Mouse (Mus musculus) C2C12 (cell line): ENCODE measurements around the gene Capzb. TPM values are rescaled to one million over a fixed set of nuclear protein-coding genes. Genes with fewer than 3 reads are reported as not detected.

Experiments
- H3K27me3 ChIP-seq: one replicate; pipeline ENCODE4 v1.6.1; 2011; ENCODE audit not compliant: control insufficient read depth, insufficient read depth, insufficient read length
- H3K36me3 ChIP-seq: one replicate; pipeline ENCODE4 v1.6.1; 2011; ENCODE audit not compliant: control insufficient read depth, insufficient read depth
- H3K4me3 ChIP-seq: one replicate; pipeline ENCODE4 v1.5.1; 2011; ENCODE audit warnings: mild to moderate bottlenecking, control low read depth; ENCODE audit not compliant: poor library complexity, insufficient read depth, severe bottlenecking
- H3K79me2 ChIP-seq: one replicate; pipeline ENCODE4 v1.6.1; 2011; ENCODE audit not compliant: control insufficient read depth, insufficient read depth
- H3K79me3 ChIP-seq: one replicate; pipeline ENCODE4 v1.6.1; 2011; ENCODE audit warnings: low read depth, control low read depth
- H3ac ChIP-seq: one replicate; pipeline ENCODE3; 2011; ENCODE audit warnings: low read depth; ENCODE audit not compliant: control insufficient read depth, insufficient read length
- CEBPB ChIP-seq: IDR thresholded peaks from one replicate; pipeline ENCODE4 v1.6.1; 2011; ENCODE audit warnings: low read depth, mild to moderate bottlenecking, control low read depth, moderate library complexity
- CTCF ChIP-seq: IDR thresholded peaks from one replicate; pipeline ENCODE4 v1.5.1; 2011; ENCODE audit not compliant: control insufficient read depth, insufficient read depth, insufficient read length
- FOSL1 ChIP-seq: IDR thresholded peaks from one replicate; pipeline ENCODE4 v1.8.0; 2011; ENCODE audit warnings: mild to moderate bottlenecking, low read length; ENCODE audit not compliant: poor library complexity, insufficient read depth, severe bottlenecking
- MAX ChIP-seq: IDR thresholded peaks from one replicate; pipeline ENCODE4 v1.6.1; 2011; ENCODE audit warnings: mild to moderate bottlenecking, control low read depth
- MYOD1 ChIP-seq: IDR thresholded peaks from one replicate; pipeline ENCODE4 v1.6.1; 2011; ENCODE audit warnings: low read depth; ENCODE audit not compliant: control insufficient read depth, insufficient read length
- MYOG ChIP-seq: IDR thresholded peaks from one replicate; pipeline ENCODE4 v1.6.1; 2011; ENCODE audit not compliant: control insufficient read depth, insufficient read length; ENCODE audit errors: extremely low read depth
- USF1 ChIP-seq: IDR thresholded peaks from one replicate; pipeline ENCODE4 v1.6.1; 2011; ENCODE audit warnings: low read depth, mild to moderate bottlenecking, control low read depth, moderate library complexity
- polyA plus RNA-seq: library from polyadenylated mRNA; unstranded; fragments of >200 nt; fragmentation: generic; extraction: Trizol; gene quantifications from one replicate; pipeline ENCODE4 v1.2.1, GENCODE M21; 2012; ENCODE audit warnings: missing spikeins

Gene Capzb
- polyA plus RNA-seq, 1 experiment: 362 TPM

DNA sequence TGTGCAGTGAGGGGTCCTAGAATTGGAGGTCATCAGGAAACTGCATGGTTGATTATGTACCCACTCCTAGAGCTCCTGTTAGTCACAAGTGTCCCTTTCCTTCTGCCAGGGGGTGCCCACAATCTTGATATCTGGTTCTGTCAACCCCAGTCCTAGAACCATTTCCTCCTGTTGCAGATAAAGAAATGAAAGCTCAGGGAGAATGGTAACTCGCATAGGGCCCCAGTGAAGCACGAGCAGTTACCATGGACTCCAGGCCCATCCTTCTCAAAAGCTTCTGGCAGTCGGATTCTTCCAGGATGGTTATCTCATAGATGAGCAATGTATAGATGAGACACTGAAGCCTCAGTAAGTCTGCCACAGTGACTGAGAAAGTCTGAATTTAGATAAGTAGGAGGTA, 8.2 kb downstream of the Capzb start:
- Histone ChIP-seq H3K79me2 (peaks cover 97% of the 10 kb centered on the region), H3ac (no peak overlapping the region), H3K4me3 (no peak overlapping the region), H3K36me3 (peaks cover 55% of the 10 kb centered on the region), H3K79me3 (peaks cover 88% of the 10 kb centered on the region), H3K27me3 (no peaks in the 10 kb centered on the region)
- no peak for TF ChIP-seq USF1
- TF ChIP-seq FOSL1: no peak
- TF ChIP-seq MYOD1: no peak
- TF ChIP-seq CEBPB: no peak
- no peak for TF ChIP-seq MYOG
- no peak for TF ChIP-seq MAX
- no peak for TF ChIP-seq CTCF

DNA sequence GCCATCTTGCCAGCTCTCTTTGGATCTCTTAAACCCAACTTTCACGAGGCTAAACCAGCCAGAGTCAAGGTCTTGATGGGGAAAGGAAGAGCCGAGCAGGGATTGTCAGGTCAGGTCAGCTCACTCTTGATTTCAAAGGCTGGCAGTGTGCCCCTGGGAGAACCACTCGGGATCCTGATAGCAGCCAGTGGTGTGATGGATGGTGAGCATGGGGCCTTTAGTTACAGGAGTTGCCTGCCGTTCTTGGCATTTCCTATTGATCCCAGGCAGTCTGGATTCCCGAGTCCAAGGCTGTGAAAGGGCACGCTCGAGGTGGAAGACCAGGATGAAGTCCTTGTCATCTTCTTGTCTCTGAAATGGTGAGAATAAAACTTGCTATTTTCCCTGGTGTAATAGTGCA, 9.9 kb downstream of the Capzb start:
- no peak overlapping the region for H3ac ChIP-seq
- TF ChIP-seq MYOD1 (no peak), MAX (no peak), CTCF (no peak), CEBPB (no peak), FOSL1 (no peak), MYOG (no peak), USF1 (no peak)
- no peak overlapping the region for H3K4me3 ChIP-seq
- H3K36me3 ChIP-seq: peaks cover 51% of the 10 kb centered on the region
- peaks cover 97% of the 10 kb centered on the region for H3K79me2 ChIP-seq
- H3K79me3 ChIP-seq: peaks cover 87% of the 10 kb centered on the region
- no peaks in the 10 kb centered on the region for H3K27me3 ChIP-seq

GRCm38 (mm10) chr4:139203381-139203780, 10.7 kb downstream of the Capzb start:
- TF ChIP-seq USF1: no peak
- no peak for TF ChIP-seq MYOD1
- TF ChIP-seq MYOG: no peak
- peak; percentile 11 for TF ChIP-seq MAX
- H3K27me3 ChIP-seq: no peaks in the 10 kb centered on the region
- no peak overlapping the region for H3ac ChIP-seq
- peaks cover 86% of the 10 kb centered on the region for H3K79me3 ChIP-seq
- H3K79me2 ChIP-seq: peaks cover 97% of the 10 kb centered on the region
- H3K36me3 ChIP-seq: peaks cover 49% of the 10 kb centered on the region
- no peak overlapping the region for H3K4me3 ChIP-seq

- Histone ChIP-seq H3ac (no peak overlapping the region), H3K4me3 (no peak overlapping the region), H3K79me2 (peaks cover 95% of the 10 kb centered on the region), H3K79me3 (peaks cover 81% of the 10 kb centered on the region), H3K27me3 (no peaks in the 10 kb centered on the region), H3K36me3 (peaks cover 38% of the 10 kb centered on the region)
- TF ChIP-seq CEBPB (no peak), CTCF (no peak), MAX (no peak), MYOG (no peak), USF1 (no peak), MYOD1 (no peak), FOSL1 (no peak)
Measured at GRCm38 (mm10) chr4:139205842-139206241, 13.1 kb downstream of the Capzb start.

DNA sequence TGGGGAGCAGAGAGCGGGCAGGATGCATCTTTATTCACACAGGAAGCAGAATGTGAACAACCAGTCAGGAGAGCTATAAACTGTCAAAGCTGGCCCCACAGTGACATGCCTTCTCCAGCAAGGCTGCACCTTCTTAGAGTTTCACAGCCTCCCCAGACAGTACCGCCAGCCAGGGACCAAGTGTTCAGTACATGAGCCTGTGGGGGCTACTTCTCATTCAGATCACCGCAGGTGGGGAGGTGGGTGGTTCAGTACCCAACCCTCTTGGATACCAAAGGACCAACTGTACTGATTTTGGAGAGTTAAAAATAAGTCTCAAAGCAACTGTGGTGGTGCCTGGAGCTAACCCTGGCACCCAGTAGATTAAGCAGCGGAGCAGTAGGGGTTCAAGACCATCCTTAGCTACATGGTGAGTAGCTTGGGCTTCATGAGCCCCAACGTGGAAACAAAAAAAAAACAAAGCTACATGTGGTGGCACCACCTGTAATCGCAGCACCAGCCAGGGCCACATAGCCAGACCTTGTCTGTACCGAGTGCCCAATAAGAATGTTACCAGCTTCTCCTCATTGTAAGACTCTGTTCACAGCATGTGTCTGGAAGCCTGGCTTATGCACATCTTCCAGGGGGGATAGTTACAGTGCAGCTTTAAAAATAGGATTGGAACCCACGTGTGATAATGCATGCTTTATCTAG, 13.8 kb downstream of the Capzb start:
- TF ChIP-seq MAX: no peak
- TF ChIP-seq USF1: no peak
- TF ChIP-seq MYOD1: no peak
- TF ChIP-seq MYOG: no peak
- no peak for TF ChIP-seq CTCF
- no peak for TF ChIP-seq CEBPB
- TF ChIP-seq FOSL1: no peak
- Histone ChIP-seq H3K79me3 (peaks cover 81% of the 10 kb centered on the region), H3K79me2 (peaks cover 95% of the 10 kb centered on the region), H3K36me3 (peaks cover 31% of the 10 kb centered on the region), H3K4me3 (no peak overlapping the region), H3ac (no peak overlapping the region), H3K27me3 (no peaks in the 10 kb centered on the region)
